Mouse (Mus musculus) forebrain, embryonic 14.5 days (tissue): ENCODE results near the gene Sipa1l2. TPM values are rescaled to one million over a fixed set of nuclear protein-coding genes. Genes with fewer than 3 reads are reported as not detected.

Experiments
- ATAC-seq: fragments of 200-750 bp; cut with Nextera tagmentation; 2 replicates; pipeline ENCODE4 v1.8.0; 2017; ENCODE audit warnings: mild to moderate bottlenecking, moderate library complexity
- DNase-seq: peaks from one replicate; pipeline ENCODE4 v3.0.0-alpha.2; 2015; ENCODE audit warnings: low spot score
- H3K27ac ChIP-seq: fragments of 300-500 bp; sonication (generic); 2 replicates; pipeline ENCODE4 v1.5.1; 2014; ENCODE audit warnings: low read depth, mild to moderate bottlenecking, control low read depth, low read length, moderate library complexity
- H3K27me3 ChIP-seq: fragments of 300-500 bp; sonication (generic); replicated peaks from 2 replicates; pipeline ENCODE4 v1.6.1; 2014; ENCODE audit warnings: low read length, control low read depth, mixed read lengths; ENCODE audit not compliant: control insufficient read depth, insufficient read depth
- H3K36me3 ChIP-seq: fragments of 300-500 bp; sonication (generic); 2 replicates; pipeline ENCODE4 v1.6.1; 2014; ENCODE audit warnings: low read length, control low read depth; ENCODE audit not compliant: control insufficient read depth, insufficient read depth
- H3K4me1 ChIP-seq: fragments of 300-500 bp; sonication (generic); 2 replicates; pipeline ENCODE4 v1.6.1; 2014; ENCODE audit warnings: antibody characterized with exemption, low read length, control low read depth; ENCODE audit not compliant: control insufficient read depth, insufficient read depth
- H3K4me2 ChIP-seq: fragments of 300-500 bp; sonication (generic); 2 replicates; pipeline ENCODE4 v1.6.1; 2014; ENCODE audit warnings: mild to moderate bottlenecking, control low read depth, low read length
- H3K4me3 ChIP-seq: fragments of 300-500 bp; sonication (generic); 2 replicates; pipeline ENCODE4 v1.5.1; 2014; ENCODE audit warnings: low read depth, low read length, control low read depth
- H3K9ac ChIP-seq: fragments of 300-500 bp; sonication (generic); 2 replicates; pipeline ENCODE4 v1.6.1; 2014; ENCODE audit warnings: mild to moderate bottlenecking, low read length, control low read depth, moderate library complexity
- H3K9me3 ChIP-seq: fragments of 300-500 bp; sonication (generic); replicated peaks from 2 replicates; pipeline ENCODE4 v1.6.1; 2016; ENCODE audit warnings: low read length, control low read depth, mixed read lengths; ENCODE audit not compliant: control insufficient read depth
- WGBS: fragments of 180-500 bp; shearing (Covaris S2); extraction: QIAGEN DNeasy Blood & Tissue Kit; methylation state at CpG from one replicate; pipeline ENCODE4 v1.1.7; 2014; 5-methylcytosine and 5-hydroxymethylcytosine counted together
- polyA plus RNA-seq: library from polyadenylated mRNA; unstranded; fragments of >200 nt; fragmentation: Nextera tagmentation; extraction: Ambion mirVana; gene quantifications from 2 replicates; pipeline ENCODE4 v1.2.1, GENCODE M21; 2014

Gene Sipa1l2
- polyA plus RNA-seq, 1 experiment from 2014 or later: 15.5 TPM

- DNase-seq (peak; percentile 87), ATAC-seq (peak; percentile 48)
- H3K4me2 ChIP-seq: no peak overlapping the region; the same call in 1 of the 2 replicates
- peak overlapping the region; percentile 92 for H3K27ac ChIP-seq
- no peaks in the 10 kb centered on the region for H3K9me3 ChIP-seq
- no peak overlapping the region for H3K9ac ChIP-seq
- H3K36me3 ChIP-seq: no peaks in the 10 kb centered on the region
- peaks cover 54% of the 10 kb centered on the region for H3K4me1 ChIP-seq
- WGBS: 32% methylated on average over 5 of the region's 5 CpGs
- no peak overlapping the region for H3K4me3 ChIP-seq
- H3K27me3 ChIP-seq: no peaks in the 10 kb centered on the region
These were observed 180.3 kb downstream of the Sipa1l2 start for GRCm38 (mm10) chr8:125389280-125389679.

DNA sequence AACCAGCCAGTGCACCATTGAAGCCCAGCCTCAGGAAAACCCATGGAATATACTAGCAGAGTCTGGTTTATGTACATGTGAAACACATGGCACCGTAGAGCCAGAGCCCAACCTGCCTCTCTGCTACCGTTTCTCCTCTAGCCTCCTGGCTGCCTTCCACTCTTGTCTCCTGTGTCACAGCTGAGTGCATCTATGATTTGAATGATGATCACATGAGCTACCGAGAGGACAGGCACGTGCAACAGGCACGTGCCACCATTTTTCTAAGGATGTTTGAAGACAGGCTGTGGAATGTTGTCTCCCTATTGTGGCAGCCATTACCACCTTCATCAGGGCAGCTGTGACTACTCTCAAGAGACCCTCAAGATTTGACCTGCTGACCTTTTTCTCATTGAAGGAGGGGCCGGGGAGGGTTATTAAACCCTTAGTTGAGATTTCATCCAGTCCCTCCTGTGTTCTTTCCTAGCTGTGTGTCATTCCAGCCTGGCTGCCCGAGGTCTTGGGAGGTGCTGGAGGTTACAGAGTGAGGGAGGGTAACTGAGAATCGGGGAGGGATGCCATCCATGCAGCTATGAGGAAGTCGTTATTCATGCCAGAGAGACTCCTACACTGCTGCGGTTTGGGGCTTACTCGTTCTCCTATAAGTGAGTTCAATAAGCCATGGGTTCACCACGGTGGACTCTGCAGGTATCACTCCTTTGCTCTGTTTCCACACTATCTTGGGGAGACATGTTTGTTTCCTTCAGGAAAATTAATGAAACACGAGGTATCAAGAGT, 181.0 kb downstream of the Sipa1l2 start:
- Histone ChIP-seq H3K27me3 (no peaks in the 10 kb centered on the region), H3K9me3 (no peaks in the 10 kb centered on the region), H3K36me3 (no peaks in the 10 kb centered on the region), H3K4me2 (no peak overlapping the region), H3K4me1 (peaks cover 54% of the 10 kb centered on the region), H3K4me3 (no peak overlapping the region), H3K27ac (peak overlapping the region; percentile 35; the same call in 1 of the 2 replicates), H3K9ac (no peak overlapping the region)
- ATAC-seq (no peak), DNase-seq (no peak)
- WGBS: 78% methylated on average over 13 of the region's 13 CpGs

GRCm38 (mm10) chr8:125385519-125386150, 184.0 kb downstream of the Sipa1l2 start:
- no peak overlapping the region for H3K9ac ChIP-seq
- H3K27me3 ChIP-seq: no peaks in the 10 kb centered on the region
- 15% methylated on average over 6 of the region's 6 CpGs for WGBS
- no peak overlapping the region for H3K4me2 ChIP-seq
- ATAC-seq: peak; percentile 88
- H3K27ac ChIP-seq: peak overlapping the region; percentile 80
- no peak overlapping the region for H3K4me3 ChIP-seq
- no peaks in the 10 kb centered on the region for H3K36me3 ChIP-seq
- no peaks in the 10 kb centered on the region for H3K9me3 ChIP-seq
- peaks cover 45% of the 10 kb centered on the region for H3K4me1 ChIP-seq
- peak; percentile 91 for DNase-seq

DNA sequence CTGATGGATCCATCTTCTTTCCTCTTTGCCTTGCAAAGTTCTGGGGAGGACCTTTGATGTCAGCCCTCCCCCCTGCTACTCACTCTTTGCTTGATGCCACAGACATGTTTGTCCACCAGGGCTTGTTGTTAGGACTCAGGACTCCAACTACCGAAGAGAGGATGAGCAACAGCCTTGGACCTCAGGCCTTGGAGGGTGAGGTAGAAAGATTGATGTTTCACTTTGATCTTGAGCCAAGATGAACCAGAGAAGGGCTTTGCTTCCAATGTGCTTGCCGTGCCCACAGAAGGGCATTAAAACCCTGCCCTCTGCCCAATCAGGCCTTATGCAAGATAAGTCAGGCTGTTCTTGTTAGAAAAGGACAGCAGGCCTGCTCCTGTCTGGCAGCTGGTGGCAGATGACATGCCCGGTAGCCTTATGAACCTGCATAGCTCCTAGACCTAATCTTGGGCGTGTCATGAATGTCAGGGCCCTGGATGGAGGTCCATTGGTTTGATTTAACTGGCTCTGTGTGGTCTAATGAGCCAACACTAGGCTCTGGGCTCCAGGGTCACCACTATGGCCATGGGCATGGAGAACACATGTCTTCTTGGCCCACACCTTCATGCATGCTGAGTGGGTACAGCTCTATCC, 184.9 kb downstream of the Sipa1l2 start:
- Histone ChIP-seq H3K36me3 (no peaks in the 10 kb centered on the region), H3K9ac (no peak overlapping the region), H3K4me1 (peaks cover 35% of the 10 kb centered on the region), H3K27ac (peak overlapping the region; percentile 80), H3K27me3 (no peaks in the 10 kb centered on the region), H3K4me2 (no peak overlapping the region), H3K9me3 (no peaks in the 10 kb centered on the region), H3K4me3 (no peak overlapping the region)
- DNase-seq (no peak), ATAC-seq (no peak)
- WGBS: 90% methylated on average over 4 of the region's 4 CpGs

DNA sequence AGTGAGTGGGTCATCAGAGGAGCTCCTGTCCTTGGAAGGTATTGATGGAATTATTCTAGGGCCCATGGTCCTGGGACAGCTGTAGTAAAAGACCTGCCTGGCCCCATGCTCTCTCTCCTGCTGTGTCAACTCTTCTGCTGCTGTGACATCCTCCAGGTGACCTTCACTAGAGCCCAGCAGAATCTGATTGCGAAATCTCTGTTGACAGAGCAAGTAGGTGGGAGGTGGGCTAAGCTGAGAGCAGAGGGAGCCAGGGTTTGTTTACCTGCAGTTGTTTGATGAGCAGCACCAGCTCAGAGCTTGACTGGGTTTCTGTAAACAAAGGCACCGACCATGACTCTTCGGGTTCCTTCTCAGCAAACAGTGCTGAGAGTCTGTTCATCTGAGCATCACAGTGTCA, 187.9 kb downstream of the Sipa1l2 start:
- peaks cover 21% of the 10 kb centered on the region for H3K4me1 ChIP-seq
- 86% methylated on average over 3 of the region's 3 CpGs for WGBS
- H3K27me3 ChIP-seq: no peaks in the 10 kb centered on the region
- H3K36me3 ChIP-seq: no peaks in the 10 kb centered on the region
- H3K4me2 ChIP-seq: no peak overlapping the region
- no peaks in the 10 kb centered on the region for H3K9me3 ChIP-seq
- no peak overlapping the region for H3K27ac ChIP-seq
- ATAC-seq: no peak
- H3K9ac ChIP-seq: no peak overlapping the region
- DNase-seq: no peak
- no peak overlapping the region for H3K4me3 ChIP-seq

- 68% methylated on average over 7 of the region's 7 CpGs for WGBS
- Histone ChIP-seq H3K27ac (no peak overlapping the region), H3K4me1 (peaks cover 4% of the 10 kb centered on the region), H3K9me3 (no peaks in the 10 kb centered on the region), H3K9ac (no peak overlapping the region), H3K4me2 (no peak overlapping the region), H3K4me3 (no peak overlapping the region), H3K36me3 (no peaks in the 10 kb centered on the region), H3K27me3 (no peaks in the 10 kb centered on the region)
- ATAC-seq: no peak
- DNase-seq: no peak
These were observed 189.7 kb downstream of the Sipa1l2 start for GRCm38 (mm10) chr8:125379939-125380338.

- no peak for DNase-seq
- no peak overlapping the region for H3K9ac ChIP-seq
- 72% methylated on average over 10 of the region's 10 CpGs for WGBS
These were observed 190.5 kb downstream of the Sipa1l2 start for GRCm38 (mm10) chr8:125379156-125379555.

GRCm38 (mm10) chr8:125377704-125378103, 191.9 kb downstream of the Sipa1l2 start:
- Histone ChIP-seq H3K4me2 (no peak overlapping the region), H3K4me1 (no peaks in the 10 kb centered on the region), H3K27me3 (no peaks in the 10 kb centered on the region), H3K9me3 (no peaks in the 10 kb centered on the region), H3K36me3 (no peaks in the 10 kb centered on the region), H3K4me3 (no peak overlapping the region), H3K9ac (no peak overlapping the region), H3K27ac (no peak overlapping the region)
- ATAC-seq (no peak), DNase-seq (no peak)
- 91% methylated on average over 3 of the region's 3 CpGs for WGBS

More at GRCm38 (mm10) chr8:125379156-125379555, 190.5 kb downstream of the Sipa1l2 start:
- Histone ChIP-seq H3K27me3 (no peaks in the 10 kb centered on the region), H3K36me3 (no peaks in the 10 kb centered on the region), H3K4me3 (no peak overlapping the region), H3K4me2 (no peak overlapping the region), H3K4me1 (no peaks in the 10 kb centered on the region), H3K27ac (no peak overlapping the region), H3K9me3 (no peaks in the 10 kb centered on the region)
- no peak for ATAC-seq
